Mouse (Mus musculus): ENCODE results near the gene Zc3hav1l. TPM values are rescaled to one million over a fixed set of nuclear protein-coding genes. Genes with fewer than 3 reads are reported as not detected.

Gene Zc3hav1l
- polyA plus RNA-seq, 1 experiment from 2014 or later = 9.1 TPM

DNA sequence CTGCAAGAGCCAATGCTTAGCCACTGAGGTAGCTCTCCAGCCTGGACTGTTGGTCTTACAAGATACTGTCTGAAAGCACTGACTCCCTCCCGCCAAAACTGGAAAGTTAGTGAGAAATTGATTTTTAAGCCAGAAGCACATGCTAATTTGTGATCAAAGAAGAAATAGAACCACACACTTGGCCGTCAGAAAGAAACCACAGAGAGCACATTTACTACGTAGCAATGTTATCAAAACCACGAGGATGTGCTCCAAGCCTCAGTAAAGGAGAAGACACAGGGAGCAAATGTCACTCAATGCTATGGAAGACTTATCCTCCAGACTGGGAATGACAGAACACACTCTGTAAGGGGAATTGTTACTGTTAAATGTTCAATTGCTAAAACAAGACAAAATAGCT is 57.6 kb downstream of the Zc3hav1l start:
- ATAC-seq (ENCODE audit: low FRiP score) = no peak
- Histone ChIP-seq H3K4me3 (no peak overlapping the region), H3K4me2 (no peak overlapping the region), H3K9me3 (no peaks in the 10 kb centered on the region), H3K27me3 (no peaks in the 10 kb centered on the region), H3K27ac (no peak overlapping the region), H3K36me3 (no peaks in the 10 kb centered on the region), H3K4me1 (replicated peaks) (peaks cover 49% of the 10 kb centered on the region), H3K9ac (no peak overlapping the region)
- WGBS = 92% methylated on average over 4 of the region's 4 CpGs

DNA sequence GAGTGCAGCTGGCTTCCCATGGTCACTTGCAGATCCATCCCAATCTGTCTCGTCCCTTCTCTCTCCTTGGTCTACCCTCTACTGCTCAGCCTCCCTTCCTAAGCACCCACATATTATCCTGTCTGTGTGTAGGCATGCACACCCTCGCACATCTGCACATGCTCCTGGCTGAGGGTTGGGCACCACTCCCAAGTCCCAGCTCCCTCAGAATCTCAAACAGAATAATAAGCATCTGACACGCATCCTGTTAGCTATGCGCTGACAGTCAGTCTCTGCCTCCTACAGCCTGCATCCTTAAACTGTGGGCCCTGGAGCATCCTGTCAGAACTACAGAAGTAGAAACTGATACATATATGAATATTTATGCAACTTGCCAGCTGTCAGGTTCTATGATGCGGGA is 58.4 kb downstream of the Zc3hav1l start:
- ATAC-seq (ENCODE audit: low FRiP score) = peak; percentile 33; the same call in 1 of the 2 replicates
- no peaks in the 10 kb centered on the region for H3K27me3 ChIP-seq
- no peaks in the 10 kb centered on the region for H3K9me3 ChIP-seq
- H3K36me3 ChIP-seq = no peaks in the 10 kb centered on the region
- no peak overlapping the region for H3K9ac ChIP-seq
- peaks cover 45% of the 10 kb centered on the region for H3K4me1 ChIP-seq (replicated peaks)
- no peak overlapping the region for H3K27ac ChIP-seq
- H3K4me2 ChIP-seq = no peak overlapping the region
- H3K4me3 ChIP-seq = no peak overlapping the region
- WGBS = 85% methylated on average over 5 of the region's 5 CpGs

DNA sequence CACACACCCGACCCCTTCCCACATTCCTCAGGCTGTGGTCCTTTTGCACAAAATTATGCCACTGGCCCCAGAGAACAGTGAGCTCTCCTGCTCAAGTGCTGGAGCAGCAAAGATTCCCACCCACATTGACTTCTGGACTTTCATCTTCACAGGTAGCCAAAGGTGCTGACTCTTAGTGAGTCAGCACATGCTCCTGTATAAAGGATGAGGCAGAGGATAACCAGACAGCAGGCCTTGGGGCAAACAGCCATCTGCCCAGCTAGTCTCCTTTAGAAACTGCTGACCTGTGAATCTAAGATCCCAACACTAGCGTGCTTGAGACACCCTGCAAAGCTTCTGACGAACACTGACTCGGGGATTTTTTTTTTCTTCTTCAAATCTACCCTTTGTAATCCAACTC is 60.7 kb downstream of the Zc3hav1l start:
- H3K36me3 ChIP-seq = no peaks in the 10 kb centered on the region
- no peak for ATAC-seq (ENCODE audit: low FRiP score)
- no peaks in the 10 kb centered on the region for H3K9me3 ChIP-seq
- H3K27me3 ChIP-seq = no peaks in the 10 kb centered on the region
- no peak overlapping the region for H3K9ac ChIP-seq
- 74% methylated on average over 4 of the region's 4 CpGs for WGBS
- H3K4me3 ChIP-seq = no peak overlapping the region
- H3K27ac ChIP-seq = no peak overlapping the region
- peaks cover 33% of the 10 kb centered on the region for H3K4me1 ChIP-seq (replicated peaks)
- H3K4me2 ChIP-seq = no peak overlapping the region

Other genes starting within 250 kb of the Zc3hav1l start
- gene Tmem213, start 190.0 kb downstream of the Zc3hav1l start, polyA plus RNA-seq (2015; fragmentation: Nextera tagmentation; extraction: Ambion mirVana) = not detected in 2 replicates
- 0.18 and 0.34 TPM in 2 replicates for gene Atp6v0a4, start 174.7 kb downstream of the Zc3hav1l start, polyA plus RNA-seq (2015; fragmentation: Nextera tagmentation; extraction: Ambion mirVana)
- 13.4 and 14.0 TPM in 2 replicates for gene D630045J12Rik, start 45.2 kb downstream of the Zc3hav1l start, polyA plus RNA-seq (2015; fragmentation: Nextera tagmentation; extraction: Ambion mirVana)
- gene Zc3hav1, start 55.3 kb upstream of the Zc3hav1l start, polyA plus RNA-seq (2015; fragmentation: Nextera tagmentation; extraction: Ambion mirVana) = 1.2 and 1.4 TPM in 2 replicates
- gene Ttc26, start 82.2 kb upstream of the Zc3hav1l start, polyA plus RNA-seq (2015; fragmentation: Nextera tagmentation; extraction: Ambion mirVana) = 6.7 and 7.3 TPM in 2 replicates
- 25.6 and 27.8 TPM in 2 replicates for gene Ubn2, start 134.7 kb upstream of the Zc3hav1l start, polyA plus RNA-seq (2015; fragmentation: Nextera tagmentation; extraction: Ambion mirVana)
- gene Fmc1, start 234.2 kb upstream of the Zc3hav1l start, polyA plus RNA-seq (2015; fragmentation: Nextera tagmentation; extraction: Ambion mirVana) = 161 and 163 TPM in 2 replicates